Mouse (Mus musculus) CD8-positive naive resting alpha-beta T cell, adult 2 months (primary cell): Measurements from ENCODE around the gene Mpp2.

ENCODE experiments used
- DNase-seq, 2 experiments: peaks; one replicate each; pipeline ENCODE4 v3.0.0; 2022; ENCODE audit warnings: low read depth in 2 of 2, low spot score in 2 of 2

The Mpp2 gene

GRCm38 (mm10) chr11:102039487-102040137, 48.7 kb downstream of the Mpp2 start:
- DNase-seq: no peak

- DNase-seq: no peak
Observed at GRCm38 (mm10) chr11:102037789-102038188, 50.5 kb downstream of the Mpp2 start.

- no peak for DNase-seq
Observed at GRCm38 (mm10) chr11:102036336-102036735, 52.0 kb downstream of the Mpp2 start.

GRCm38 (mm10) chr11:102035456-102035960, 52.8 kb downstream of the Mpp2 start:
- no peak for DNase-seq

- DNase-seq: no peak
Observed at GRCm38 (mm10) chr11:102034887-102035286, 53.4 kb downstream of the Mpp2 start.

GRCm38 (mm10) chr11:102033055-102033591, 55.2 kb downstream of the Mpp2 start:
- DNase-seq: no peak

GRCm38 (mm10) chr11:102031149-102031548, 57.2 kb downstream of the Mpp2 start:
- no peak for DNase-seq

GRCm38 (mm10) chr11:102029966-102030365, 58.3 kb downstream of the Mpp2 start:
- DNase-seq: no peak

- no peak for DNase-seq
Observed at GRCm38 (mm10) chr11:102029304-102029703, 59.0 kb downstream of the Mpp2 start.

GRCm38 (mm10) chr11:102028087-102028816, 60.1 kb downstream of the Mpp2 start, which contains the start of gene Mpp3:
TSS of gene Mpp3 (minus strand) at chr11:102028461.
- no peak for DNase-seq

- DNase-seq: no peak
Observed at GRCm38 (mm10) chr11:102027361-102028017, 60.8 kb downstream of the Mpp2 start.

- no peak for DNase-seq
Observed at GRCm38 (mm10) chr11:102026694-102027360, 61.5 kb downstream of the Mpp2 start.

GRCm38 (mm10) chr11:102025991-102026660, 62.2 kb downstream of the Mpp2 start:
- no peak for DNase-seq

- no peak for DNase-seq
Observed at GRCm38 (mm10) chr11:102025354-102025753, 63.0 kb downstream of the Mpp2 start.

- no peak for DNase-seq
Observed at GRCm38 (mm10) chr11:102024875-102025274, 63.4 kb downstream of the Mpp2 start.

GRCm38 (mm10) chr11:102024084-102024758, 64.1 kb downstream of the Mpp2 start:
- no peak for DNase-seq

GRCm38 (mm10) chr11:102023406-102023805, 64.9 kb downstream of the Mpp2 start:
- DNase-seq: no peak

GRCm38 (mm10) chr11:102021196-102021595, 67.1 kb downstream of the Mpp2 start:
- DNase-seq: no peak

GRCm38 (mm10) chr11:102019736-102020135, 68.6 kb downstream of the Mpp2 start:
- no peak for DNase-seq

- DNase-seq: no peak
Observed at GRCm38 (mm10) chr11:102016136-102016535, 72.2 kb downstream of the Mpp2 start.
